In the genomic region with DNA sequence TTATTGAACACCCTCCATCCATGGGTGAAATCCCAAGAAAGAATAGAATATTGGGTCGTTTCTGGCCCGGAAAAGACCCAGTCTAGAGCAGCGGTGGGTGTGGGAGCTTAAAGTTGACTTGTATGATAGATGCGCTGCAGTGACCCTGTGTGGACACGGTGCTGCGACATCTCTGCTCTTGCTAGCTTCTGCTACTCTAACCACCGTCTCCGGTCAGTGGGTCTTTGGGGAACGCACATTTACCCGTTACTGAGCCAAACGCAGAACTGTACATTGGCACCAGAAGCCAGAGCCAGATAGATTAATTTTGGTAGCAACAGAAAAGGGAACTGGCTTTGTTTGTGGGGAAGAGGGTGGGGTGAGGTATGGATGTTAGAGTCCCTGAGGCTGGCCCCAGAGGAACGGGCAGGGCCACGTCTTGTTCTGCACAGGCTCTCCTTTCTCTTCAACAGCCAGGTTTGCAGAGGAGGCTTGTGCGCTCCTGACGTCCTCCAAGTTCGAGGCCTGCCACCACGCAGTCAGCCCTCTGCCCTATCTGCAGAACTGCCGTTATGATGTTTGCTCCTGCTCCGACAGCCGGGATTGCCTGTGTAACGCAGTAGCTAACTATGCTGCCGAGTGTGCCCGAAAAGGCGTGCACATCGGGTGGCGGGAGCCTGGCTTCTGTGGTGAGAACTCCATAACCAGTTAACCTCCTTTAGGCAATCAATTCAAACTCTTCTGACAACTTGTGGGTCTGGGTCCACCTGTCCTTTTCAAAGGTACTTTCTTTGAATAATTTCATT, we compare ENCODE assay signal across 8 mouse cellular contexts. TPM values are rescaled to one million over a fixed set of nuclear protein-coding genes. Genes with fewer than 3 reads are reported as not detected.
DNase-seq lines count a peak whose midpoint lies in the region; ATAC-seq lines count a peak whose summit lies in the region.

No protein-coding gene starts in this region.

- no peaks in the 10 kb centered on the region for H3K9me3 ChIP-seq in forebrain, embryonic 10.5 days
- no peaks in the 10 kb centered on the region for H3K9me3 ChIP-seq in forebrain, embryonic 15.5 days
- H3K9me3 ChIP-seq in liver, embryonic 11.5 days (ENCODE audit: control insufficient read depth, low read length), result no peaks in the 10 kb centered on the region
- H3K9me3 ChIP-seq in intestine, embryonic 15.5 days, result no peaks in the 10 kb centered on the region

- H3K4me1 ChIP-seq in forebrain, embryonic 10.5 days, result peaks cover 17% of the 10 kb centered on the region
- peaks cover 3% of the 10 kb centered on the region; the same call in 1 of the 2 replicates for H3K4me1 ChIP-seq in forebrain, embryonic 15.5 days
- H3K4me1 ChIP-seq in liver, embryonic 11.5 days (replicated peaks; ENCODE audit: control insufficient read depth, insufficient read depth, low read length), result no peaks in the 10 kb centered on the region; the same call in 1 of the 2 replicates
- H3K4me1 ChIP-seq in intestine, embryonic 15.5 days (replicated peaks), result peaks cover 10% of the 10 kb centered on the region

- no peaks in the 10 kb centered on the region for H3K36me3 ChIP-seq in forebrain, embryonic 10.5 days (replicated peaks)
- H3K36me3 ChIP-seq in forebrain, embryonic 15.5 days, result no peaks in the 10 kb centered on the region
- no peaks in the 10 kb centered on the region for H3K36me3 ChIP-seq in liver, embryonic 11.5 days (ENCODE audit: control insufficient read depth, insufficient read depth, low read length)
- no peaks in the 10 kb centered on the region for H3K36me3 ChIP-seq in intestine, embryonic 15.5 days

- H3K27me3 ChIP-seq in forebrain, embryonic 10.5 days (ENCODE audit: poor library complexity, severe bottlenecking), result peaks cover 32% of the 10 kb centered on the region
- H3K27me3 ChIP-seq in forebrain, embryonic 15.5 days, result peaks cover 4% of the 10 kb centered on the region; the same call in 1 of the 2 replicates
- H3K27me3 ChIP-seq in liver, embryonic 11.5 days (replicated peaks; ENCODE audit: control insufficient read depth, insufficient read depth, low read length), result no peaks in the 10 kb centered on the region
- H3K27me3 ChIP-seq in intestine, embryonic 15.5 days (replicated peaks), result peaks cover 4% of the 10 kb centered on the region; the same call in 1 of the 2 replicates

- H3K4me2 ChIP-seq in forebrain, embryonic 15.5 days (replicated peaks), result no peak overlapping the region
- peak overlapping the region; percentile 48 for H3K4me2 ChIP-seq in liver, embryonic 11.5 days
- H3K4me2 ChIP-seq in intestine, embryonic 15.5 days (replicated peaks), result peak overlapping the region; percentile 45; the same call in 1 of the 2 replicates

- H3K4me3 ChIP-seq in forebrain, embryonic 10.5 days, result 0 out of 2 replicates have a peak overlapping the region, but pooled peaks have one; percentile 25
- H3K4me3 ChIP-seq in forebrain, embryonic 15.5 days, result no peak overlapping the region
- no peak overlapping the region for H3K4me3 ChIP-seq in liver, embryonic 11.5 days (ENCODE audit: low read depth, low read length)
- no peak overlapping the region for H3K4me3 ChIP-seq in intestine, embryonic 15.5 days (replicated peaks)

- 84% methylated on average over 26 of the region's 26 CpGs for WGBS in forebrain, embryonic 10.5 days
- WGBS in forebrain, embryonic 15.5 days, result 83% methylated on average over 26 of the region's 26 CpGs
- WGBS in liver, embryonic 11.5 days, result 61% methylated on average over 26 of the region's 26 CpGs
- WGBS in intestine, embryonic 15.5 days, result 74% methylated on average over 26 of the region's 26 CpGs

- no peak overlapping the region for H3K9ac ChIP-seq in forebrain, embryonic 15.5 days (replicated peaks)
- no peak overlapping the region for H3K9ac ChIP-seq in liver, embryonic 11.5 days (ENCODE audit: low read depth, low read length)
- H3K9ac ChIP-seq in intestine, embryonic 15.5 days, result no peak overlapping the region

- H3K27ac ChIP-seq in forebrain, embryonic 10.5 days, result no peak overlapping the region
- no peak overlapping the region for H3K27ac ChIP-seq in forebrain, embryonic 15.5 days (replicated peaks)
- H3K27ac ChIP-seq in liver, embryonic 11.5 days (ENCODE audit: low read depth, low read length), result no peak overlapping the region
- H3K27ac ChIP-seq in intestine, embryonic 15.5 days, result no peak overlapping the region

- DNase-seq in forebrain, embryonic 10.5 days (ENCODE audit: extremely low spot score, low spot score), result no peak
- no peak for DNase-seq in liver, embryonic 11.5 days (ENCODE audit: low spot score)
- DNase-seq in liver, result no peak
- DNase-seq in right cerebral cortex, postnatal 4 days, result no peak
- DNase-seq in testis, postnatal 10 days (ENCODE audit: low spot score), result no peak

- ATAC-seq in forebrain, embryonic 15.5 days (replicated peaks), result no peak
- ATAC-seq in liver, embryonic 11.5 days (replicated peaks; ENCODE audit: low FRiP score), result no peak
- ATAC-seq in intestine, embryonic 15.5 days, result no peak
- peak; percentile 33 for ATAC-seq in megakaryocyte progenitor cell, adult 5-6 weeks (replicated peaks; ENCODE audit: poor library complexity)

RNA-seq across cellular contexts. Expression of gene Vwf, which starts 57.3 kb away (rescaled TPM):
- 4.1 and 5.9 TPM in 2 replicates for polyA plus RNA-seq in forebrain, embryonic 10.5 days (2016; fragmentation: Nextera tagmentation; extraction: Ambion mirVana)
- 6.5 and 8.4 TPM in 2 replicates for polyA plus RNA-seq in forebrain, embryonic 15.5 days (2015; fragmentation: Nextera tagmentation; extraction: Ambion mirVana)
- polyA plus RNA-seq in liver, embryonic 11.5 days (2014; fragmentation: Nextera tagmentation; extraction: Ambion mirVana), result 25.3 and 32.4 TPM in 2 replicates
- polyA plus RNA-seq in intestine, embryonic 15.5 days (2015; fragmentation: Nextera tagmentation; extraction: Ambion mirVana), result 12.0 and 12.7 TPM in 2 replicates
- total RNA-seq in megakaryocyte progenitor cell, adult 5-6 weeks (2015), result 2.4 and 2.6 TPM in 2 replicates
- 0.08 and 0.47 TPM in 2 replicates for total RNA-seq in megakaryocyte progenitor cell, adult 5-6 weeks (2017)
